Mouse (Mus musculus) lung, postnatal 10 days (tissue): ENCODE data around the gene Timm29.

ENCODE experiments used
- DNase-seq: peaks from one replicate; pipeline ENCODE4 v3.0.0; 2021

The Timm29 gene

DNA sequence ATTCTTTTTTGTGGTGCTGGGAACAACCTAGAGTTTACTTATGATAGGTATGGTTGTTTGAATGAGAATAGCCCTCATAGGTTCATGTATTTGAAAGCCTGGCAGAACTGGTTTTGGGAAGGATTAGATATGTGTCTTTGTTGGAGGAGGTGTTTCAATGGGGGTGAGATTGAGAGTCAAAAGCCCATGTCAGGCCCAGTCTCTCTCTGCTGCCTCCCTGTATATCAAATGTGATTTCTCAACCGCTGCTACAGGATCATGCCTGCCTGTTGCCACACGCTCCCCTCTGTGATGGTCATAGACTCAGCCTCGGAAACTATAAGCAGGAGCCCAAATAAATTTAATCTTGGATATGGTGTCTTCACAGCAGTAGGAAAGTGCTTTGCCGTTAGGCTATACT is 27.7 kb downstream of the Timm29 start:
- no peak for DNase-seq

DNA sequence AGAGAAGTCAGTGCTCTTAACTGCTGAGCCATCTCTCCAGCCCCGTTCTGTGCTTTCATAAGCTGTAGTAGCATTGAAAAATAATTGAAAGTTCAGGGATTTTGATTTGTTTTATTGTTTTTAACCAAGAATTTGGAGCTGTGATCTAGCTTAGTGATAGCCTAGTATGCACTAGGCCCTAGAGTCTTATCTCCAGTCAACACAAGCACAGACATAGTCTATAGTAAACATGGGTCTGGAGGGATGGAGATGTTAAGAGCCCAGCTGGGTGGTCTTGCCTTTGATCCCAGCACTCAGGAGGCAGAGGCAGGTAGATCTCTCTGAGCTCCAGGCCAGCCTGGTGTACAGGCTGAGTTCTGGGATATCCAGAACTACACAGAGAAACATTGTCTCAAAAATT is 30.2 kb downstream of the Timm29 start:
- DNase-seq: no peak

DNA sequence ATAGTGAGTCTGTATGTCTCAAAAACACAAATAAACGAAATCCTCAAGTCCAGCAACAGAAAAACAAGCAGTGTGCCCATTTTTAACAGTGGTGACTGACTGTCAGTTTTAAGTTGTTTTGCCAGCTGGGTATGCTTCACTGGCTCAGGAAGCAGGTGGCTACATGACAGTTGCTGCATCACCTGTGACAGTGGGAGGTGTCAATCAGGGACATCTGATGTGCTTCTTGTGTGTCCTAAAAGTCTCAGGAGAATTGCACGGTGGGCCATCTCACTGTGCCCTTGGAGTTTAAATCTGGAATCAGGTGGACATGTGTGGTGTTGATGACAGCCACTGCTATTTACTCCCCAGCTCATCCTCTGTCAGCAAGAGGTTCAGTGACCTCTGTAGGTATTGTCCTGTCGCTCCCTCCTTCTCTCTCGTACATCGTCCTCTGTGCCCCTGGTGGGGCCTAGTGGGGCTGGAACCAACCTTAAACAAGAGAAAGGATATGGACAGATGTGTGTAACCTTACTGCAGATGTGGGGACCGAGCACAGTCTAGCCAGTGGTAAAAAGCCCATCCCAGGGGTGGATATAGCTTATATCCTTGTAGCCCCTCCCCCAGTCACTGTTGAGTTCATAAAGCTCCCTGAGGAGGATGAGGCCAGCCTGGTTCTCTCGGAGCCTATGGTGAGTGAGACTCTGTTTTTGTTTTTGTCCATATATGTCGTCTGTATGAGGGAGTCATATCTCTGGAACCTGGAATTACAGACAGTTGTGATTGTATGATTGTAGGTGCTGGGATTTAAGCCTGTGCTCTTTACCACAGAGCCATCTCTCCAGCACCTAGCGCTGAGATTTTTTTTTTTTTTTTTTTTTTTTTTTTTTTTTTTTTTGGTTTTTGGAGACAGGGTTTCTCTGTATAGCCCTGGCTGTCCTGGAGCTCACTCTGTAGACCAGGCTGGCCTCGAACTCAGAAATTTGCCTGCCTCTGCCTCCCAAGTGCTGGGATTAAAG is 33.1 kb downstream of the Timm29 start:
- DNase-seq: no peak

DNA sequence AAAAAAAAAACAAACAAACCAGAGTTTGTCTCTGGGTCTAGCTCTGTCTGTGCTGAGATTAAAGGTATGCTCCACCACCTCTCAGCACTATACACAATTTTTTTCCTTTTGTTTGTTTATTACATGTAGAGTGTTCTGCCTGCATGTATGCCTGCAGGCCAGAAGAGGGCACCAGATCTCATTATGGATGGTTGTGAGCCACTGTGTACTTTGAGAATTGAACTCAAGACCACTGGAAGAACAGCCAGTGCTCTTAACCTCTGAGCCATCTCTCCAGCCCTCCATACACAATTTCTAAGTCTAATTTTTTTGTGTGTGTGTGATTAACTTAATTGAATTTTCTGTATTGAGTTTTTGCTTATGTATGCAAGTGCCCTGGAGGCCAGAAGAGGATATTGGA is 34.0 kb downstream of the Timm29 start:
- DNase-seq: no peak

DNA sequence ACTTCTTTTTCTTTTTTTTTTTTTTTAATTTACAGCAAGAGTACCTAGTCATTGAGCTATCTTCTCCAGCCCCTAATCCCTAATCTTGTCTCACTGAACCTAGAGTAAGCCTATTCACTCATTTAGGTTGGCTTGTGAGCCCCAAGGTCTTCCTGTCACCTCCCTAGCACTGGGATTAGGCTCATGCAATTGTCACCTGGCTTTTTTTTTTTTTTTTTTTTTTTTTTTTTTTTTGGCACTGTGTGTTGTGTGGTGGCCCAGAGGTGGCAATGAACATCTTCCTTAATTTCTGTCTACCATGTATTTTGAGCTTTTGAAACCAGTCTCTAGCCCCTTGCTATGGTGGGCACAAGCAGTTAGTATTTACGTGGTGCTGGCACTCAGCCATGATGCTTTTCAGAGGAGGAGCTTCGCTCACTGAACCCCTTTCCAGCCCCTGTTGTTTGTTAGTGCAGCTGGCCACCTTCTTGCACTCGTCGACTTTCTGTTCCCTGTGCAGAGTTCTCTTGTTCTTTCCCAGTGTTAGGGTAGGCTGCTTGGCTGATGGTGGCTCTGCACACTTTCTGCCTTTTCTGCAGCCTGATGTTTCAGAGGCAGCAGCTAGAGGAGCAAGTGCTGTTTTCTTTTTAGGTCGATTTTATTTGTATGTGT is 34.7 kb downstream of the Timm29 start:
- no peak for DNase-seq

DNA sequence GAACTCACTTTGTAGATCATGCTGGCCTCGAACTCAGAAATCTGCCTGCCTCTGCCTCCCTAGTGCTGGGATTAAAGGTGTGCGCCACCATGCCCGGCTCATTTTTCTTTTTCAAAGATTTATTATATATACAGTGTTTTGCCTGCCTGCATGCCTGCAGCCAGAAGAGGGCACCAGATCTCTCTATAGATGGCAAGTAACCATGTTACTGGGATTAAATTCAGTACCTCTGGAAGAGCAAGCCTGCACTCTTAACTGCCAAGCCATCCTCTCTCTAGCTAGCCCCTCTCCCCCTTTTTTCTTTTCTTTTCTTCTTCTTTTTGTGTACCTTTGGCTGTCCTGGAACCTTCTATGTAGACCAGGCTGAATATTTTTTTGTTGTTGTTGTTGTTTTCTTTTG is 38.2 kb downstream of the Timm29 start:
- DNase-seq: peak; percentile 74

DNA sequence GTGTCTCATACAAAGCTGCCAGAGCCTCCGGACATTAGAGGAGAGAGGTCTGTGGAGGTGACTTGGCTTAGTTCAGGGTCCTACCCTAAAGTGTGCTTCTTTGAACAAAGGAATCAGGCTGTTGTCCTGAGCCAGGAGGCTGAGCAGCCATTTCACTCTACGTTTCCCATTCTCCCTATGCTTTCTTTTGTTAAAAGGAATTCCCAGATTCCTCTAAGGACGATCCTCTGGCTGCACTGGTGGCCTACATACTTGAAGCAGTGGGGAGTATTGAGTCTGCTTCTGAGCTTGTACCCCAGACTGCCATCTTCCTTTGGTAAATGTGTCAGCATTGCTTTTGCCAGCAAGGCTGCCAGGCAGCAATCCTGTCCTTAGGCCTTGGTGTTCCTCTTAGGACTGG is 40.6 kb downstream of the Timm29 start:
- no peak for DNase-seq

DNA sequence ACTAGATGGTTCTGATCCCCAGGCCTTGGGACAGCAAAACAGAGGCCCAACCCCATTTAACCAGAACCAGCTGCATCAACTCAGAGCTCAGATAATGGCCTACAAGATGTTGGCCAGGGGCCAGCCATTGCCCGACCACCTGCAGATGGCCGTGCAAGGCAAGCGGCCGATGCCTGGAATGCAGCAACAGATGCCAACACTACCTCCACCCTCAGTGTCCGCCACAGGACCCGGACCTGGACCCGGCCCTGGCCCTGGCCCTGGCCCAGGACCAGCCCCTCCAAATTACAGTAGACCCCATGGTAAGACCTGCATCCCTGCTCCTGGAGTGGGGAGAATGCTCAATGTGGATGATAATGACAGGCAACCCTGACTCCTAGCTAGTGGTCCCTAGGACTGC is 43.1 kb downstream of the Timm29 start:
- no peak for DNase-seq

DNA sequence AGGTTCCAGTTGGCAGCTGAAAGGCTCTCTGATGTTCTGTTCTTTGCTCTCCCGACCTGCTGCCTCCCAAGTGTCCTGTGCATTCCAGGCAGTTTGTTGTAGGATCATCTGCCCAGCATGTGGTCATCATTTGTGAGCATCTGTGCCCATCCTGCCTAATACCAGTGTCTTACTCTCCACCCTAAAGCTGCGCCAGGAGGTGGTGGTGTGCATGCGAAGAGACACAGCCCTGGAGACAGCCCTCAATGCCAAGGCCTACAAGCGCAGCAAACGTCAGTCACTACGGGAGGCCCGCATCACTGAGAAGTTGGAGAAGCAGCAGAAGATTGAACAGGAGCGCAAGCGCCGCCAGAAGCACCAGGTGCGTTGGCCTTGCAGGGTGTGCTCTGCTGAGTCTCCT is 46.5 kb downstream of the Timm29 start:
- no peak for DNase-seq
